Mouse (Mus musculus) lung, postnatal 0 days (tissue): ENCODE measurements around the gene Gm49358.

ENCODE experiments used
- CTCF ChIP-seq: IDR thresholded peaks from 2 replicates; pipeline ENCODE4 v1.5.1; 2016; ENCODE audit warnings: antibody characterized with exemption, mild to moderate bottlenecking
- EP300 ChIP-seq: IDR thresholded peaks from 2 replicates; pipeline ENCODE4 v1.6.1; 2016; ENCODE audit warnings: antibody characterized with exemption, mild to moderate bottlenecking, control low read depth

GRCm38 (mm10) chr10:86761722-86762383 is 1.9 kb upstream of the Gm49358 start:
- TF ChIP-seq CTCF = no peak
- no peak for TF ChIP-seq EP300
